Mouse (Mus musculus) kidney, adult 11 months (tissue): ENCODE data around the gene Lsm14a.
"Not testable (repeated sequence)": the region's sequence is repeated elsewhere in the genome, so short reads cannot be mapped to it uniquely, and the experiment has no call there.

Source experiments
- DNase-seq: peaks from one replicate; pipeline ENCODE4 v3.0.0; 2022

Lsm14a gene

DNA sequence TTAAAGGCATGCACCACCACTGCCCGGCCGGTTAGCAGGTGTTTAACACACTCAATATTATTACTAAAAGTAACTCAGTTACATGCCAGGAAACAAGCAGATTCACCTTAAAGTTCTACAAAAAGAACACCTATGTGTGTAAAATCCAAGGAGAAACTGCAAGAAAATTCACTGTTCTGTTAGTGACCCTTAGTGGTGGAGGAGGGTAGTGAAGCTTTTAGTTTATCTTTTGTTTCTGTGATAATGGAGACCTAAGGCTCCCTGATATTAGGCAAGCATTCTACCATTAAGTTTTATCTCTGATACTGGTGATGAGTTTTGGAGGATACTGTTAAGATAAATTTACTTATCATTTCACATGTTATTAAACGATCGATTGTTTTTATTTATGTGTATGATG, 37.5 kb downstream of the Lsm14a start:
- no peak for DNase-seq

DNA sequence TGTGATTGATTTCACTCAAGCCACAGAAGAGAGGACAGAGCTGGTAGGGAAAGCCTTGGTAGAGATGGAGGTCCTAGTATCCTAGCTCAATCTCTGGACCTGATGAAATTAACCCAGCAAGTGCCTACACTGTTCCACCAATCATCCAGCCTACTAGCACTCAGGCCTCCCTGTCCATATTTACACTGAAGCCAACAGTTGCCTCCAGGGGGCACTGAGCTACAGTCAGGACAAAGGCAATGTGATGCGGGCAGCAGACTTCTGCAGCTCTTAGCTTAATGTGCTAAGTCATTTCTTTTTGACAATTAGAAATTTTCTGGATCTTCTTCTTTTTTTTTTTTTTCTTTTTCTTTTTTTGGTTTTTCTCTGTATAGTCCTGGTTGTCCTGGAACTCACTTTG, 41.1 kb downstream of the Lsm14a start:
- DNase-seq, result no peak

DNA sequence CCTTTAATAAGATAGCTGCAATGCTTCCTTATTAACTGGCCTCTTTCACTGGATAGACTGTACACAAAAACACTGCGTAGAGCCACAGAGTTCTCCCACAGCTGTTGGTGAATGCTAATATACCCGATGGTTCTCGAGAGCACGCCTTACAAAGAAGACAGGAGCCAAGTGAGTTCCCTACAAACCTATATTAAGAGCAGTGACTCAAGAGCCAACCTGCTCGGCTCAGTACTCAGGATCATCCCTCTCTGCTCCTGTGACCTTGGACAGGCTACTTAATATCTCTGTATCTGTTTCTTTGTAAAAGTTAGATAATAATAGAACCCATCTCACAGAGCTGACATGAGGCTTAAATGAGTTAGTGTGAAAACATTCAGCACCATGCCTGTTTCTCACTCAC, 42.9 kb downstream of the Lsm14a start:
- DNase-seq, result no peak

DNA sequence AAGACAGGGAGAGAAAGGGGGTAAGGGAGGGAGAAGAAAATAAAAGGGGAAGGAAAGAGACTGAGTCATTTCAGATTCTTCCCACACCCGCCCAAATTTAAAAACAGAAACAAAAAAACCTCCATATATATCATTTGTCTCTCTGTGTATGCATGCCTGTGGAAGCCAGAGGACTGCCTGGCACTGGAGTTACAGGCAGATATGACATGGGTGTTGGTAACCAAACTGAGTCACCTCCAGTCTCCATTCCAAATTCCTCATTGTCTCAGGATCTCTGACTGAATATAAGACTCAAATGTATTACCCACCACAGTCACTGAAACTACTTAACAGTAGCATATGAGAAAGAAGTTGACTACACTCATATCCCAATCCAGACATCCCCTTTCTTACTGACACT, 45.1 kb downstream of the Lsm14a start:
- no peak for DNase-seq

DNA sequence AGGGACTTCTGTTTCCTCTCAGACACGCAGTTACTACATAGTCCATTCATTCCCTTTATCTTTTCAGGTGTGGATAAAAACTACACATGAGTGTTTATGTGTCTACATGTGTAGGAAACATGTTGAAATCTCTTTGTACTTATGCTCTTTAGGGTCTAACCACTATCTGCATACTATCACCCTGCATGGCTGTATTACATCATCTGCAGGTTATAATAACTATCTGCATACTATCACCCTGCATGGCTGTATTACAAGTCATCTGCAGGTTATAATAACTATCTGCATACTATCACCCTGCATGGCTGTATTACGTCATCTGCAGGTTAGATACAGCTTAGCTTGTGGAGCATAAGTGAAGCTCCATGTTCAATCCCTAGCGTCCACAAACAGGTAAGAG, 46.1 kb downstream of the Lsm14a start:
- no peak for DNase-seq

DNA sequence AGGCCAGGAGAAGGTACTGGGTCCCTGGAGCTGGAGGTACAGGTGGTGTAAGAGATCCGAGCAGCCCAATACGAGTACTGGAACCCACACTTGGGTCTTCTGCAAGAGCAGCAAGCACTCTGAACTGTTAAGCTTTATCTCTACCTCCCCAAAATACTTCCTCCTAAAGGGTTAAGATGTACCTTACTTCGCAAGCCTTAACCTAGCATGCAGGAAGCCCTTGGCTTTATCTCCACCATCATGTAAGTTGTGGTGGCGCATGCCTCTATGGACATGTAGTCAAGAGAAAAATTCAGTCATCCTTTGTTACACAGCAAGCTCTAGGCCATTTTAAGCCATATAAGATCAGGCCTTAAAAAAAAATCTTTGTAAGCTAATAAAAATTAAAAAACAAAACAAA, 46.6 kb downstream of the Lsm14a start:
- DNase-seq, result no peak

DNA sequence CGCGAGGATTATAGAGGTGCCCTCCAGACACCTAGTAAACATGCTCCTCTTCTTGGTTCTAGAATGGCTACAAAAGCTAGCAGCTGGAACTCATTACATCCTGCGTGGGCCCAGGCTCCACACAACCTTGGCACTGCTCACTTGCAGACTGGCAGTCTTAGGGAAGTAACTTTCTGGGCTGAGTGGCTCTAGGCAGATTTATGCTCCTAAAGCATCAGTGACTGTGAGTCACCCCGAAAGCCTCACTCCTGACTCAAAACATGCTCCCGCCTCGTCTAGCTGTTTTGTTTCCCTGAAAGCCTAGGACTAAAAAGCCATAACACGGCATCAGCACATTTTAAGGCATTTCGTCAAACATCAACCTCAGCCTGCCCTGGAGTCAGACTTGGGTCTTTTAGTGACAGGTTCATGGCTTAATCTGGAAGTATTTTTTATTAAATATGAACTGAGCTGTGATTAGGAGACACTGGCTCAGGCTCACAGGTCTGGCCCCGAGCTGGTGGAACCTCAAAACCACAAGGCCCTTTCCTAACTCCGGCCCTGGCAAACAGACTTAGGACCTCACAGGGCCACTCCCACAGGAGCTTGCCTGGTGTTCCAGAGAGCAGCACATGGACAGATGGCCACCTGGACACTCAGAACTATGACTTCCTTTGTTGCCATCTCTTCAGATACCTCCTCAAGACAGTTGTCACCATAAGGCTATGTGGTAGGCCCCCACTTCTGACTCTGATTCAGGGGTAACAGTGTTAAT, 50.9 kb downstream of the Lsm14a start:
- DNase-seq, result no peak

DNA sequence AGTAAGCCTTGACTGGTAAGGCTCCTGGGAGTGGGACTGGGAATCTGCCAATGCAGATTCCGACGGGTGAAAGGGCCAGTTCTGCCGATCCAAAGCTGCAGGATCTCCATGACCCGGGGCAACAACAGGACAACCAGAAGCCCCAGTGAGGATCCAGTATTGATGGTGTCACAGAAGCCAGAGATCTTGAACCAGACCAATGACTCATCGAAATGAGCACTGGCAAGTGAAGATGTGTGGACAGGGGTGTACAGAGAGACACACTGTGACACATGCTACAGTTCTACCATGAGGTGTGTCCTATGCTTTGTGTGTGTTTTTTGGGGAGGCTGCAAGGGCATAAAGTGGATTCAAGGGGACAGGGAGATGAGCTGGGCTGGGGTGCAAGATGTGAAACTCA, 52.3 kb downstream of the Lsm14a start:
- DNase-seq, result no peak

DNA sequence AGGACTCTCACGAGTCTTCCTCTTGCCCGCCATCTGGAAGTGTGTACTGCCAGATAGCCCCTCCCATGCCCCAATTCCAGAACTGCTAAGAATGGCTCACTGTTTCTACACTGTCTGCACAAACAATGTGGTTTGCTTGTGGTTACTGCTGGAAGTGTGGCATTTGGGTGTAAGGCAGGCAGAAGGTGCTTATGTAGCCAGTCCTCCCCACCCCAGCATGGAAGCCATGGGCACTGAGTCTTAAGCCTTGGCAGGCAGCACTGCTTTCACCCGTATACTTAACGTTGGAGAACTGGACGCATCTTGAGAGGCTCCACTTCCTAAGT, 54.0 kb downstream of the Lsm14a start:
- DNase-seq, result no peak

DNA sequence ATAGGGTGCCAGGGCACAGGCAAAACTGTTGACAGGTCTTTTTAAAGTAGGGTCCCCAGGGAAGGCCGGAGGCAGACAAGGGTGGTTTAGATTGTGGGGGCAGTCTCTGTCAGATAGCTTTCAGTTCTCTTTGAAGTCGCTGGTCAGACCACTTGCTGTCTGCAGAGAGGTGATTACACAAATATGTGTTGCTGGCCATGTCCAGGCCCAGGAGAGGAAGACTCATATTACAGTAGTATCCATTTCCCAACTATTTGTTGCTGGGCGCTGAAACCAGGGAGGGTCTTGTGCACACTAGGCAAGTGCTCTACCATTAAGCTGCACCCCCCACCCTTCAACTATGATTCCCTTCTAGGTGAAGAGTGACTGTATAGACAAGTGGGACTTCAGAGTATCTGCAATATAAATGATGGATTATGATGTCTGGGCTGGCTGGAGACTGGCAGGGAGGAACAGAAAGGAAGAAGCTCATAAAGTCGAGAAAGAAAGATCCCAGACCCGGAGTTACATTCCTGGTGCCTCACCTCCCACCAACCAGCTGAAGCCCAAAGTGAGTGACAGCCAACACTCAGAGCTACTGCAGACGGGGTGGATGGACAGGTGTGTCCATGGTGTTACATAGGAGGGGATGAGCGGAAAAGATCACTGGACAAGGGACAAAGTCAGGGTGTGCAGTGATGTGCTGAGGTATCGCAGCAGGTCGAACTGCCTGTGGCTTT, 54.5 kb downstream of the Lsm14a start:
- no peak for DNase-seq

DNA sequence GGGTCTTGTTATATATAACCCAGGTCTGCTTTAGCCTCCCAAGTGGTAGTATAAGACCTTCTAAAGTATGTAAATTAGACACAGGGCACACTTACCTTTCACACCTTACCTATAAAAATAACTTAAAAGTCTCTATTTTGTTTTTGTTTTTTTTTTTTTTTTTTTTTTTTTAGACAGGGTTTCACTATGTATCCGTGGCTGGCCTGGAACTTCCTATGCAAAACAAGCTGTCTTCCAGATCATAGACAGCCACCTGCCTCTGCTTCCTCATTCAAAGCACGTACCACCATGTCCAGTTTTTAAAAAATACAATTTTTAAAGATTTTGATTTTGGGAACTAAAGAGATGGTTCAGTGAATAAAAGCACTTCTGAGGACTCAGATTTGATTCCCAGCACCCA, 55.8 kb downstream of the Lsm14a start:
- no peak for DNase-seq

DNA sequence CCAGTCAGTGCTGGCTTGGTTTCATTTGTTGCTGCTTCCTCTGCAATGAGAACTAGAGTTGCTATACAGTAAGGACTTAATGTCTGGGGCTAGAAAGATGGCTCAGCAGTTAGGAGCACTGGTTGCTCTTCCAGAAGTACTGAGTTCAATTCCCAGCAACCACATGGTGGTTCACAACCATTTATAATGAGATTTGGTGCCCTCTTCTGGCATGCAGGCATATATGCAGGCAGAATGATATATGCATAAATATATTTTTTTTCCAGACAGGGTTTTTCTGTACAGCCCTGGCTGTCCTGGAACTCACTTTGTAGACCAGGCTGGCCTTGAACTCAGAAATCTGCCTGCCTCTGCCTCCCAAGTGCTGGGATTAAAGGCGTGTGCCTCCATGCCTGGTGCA, 56.6 kb downstream of the Lsm14a start:
- DNase-seq, result not testable (repeated sequence)

DNA sequence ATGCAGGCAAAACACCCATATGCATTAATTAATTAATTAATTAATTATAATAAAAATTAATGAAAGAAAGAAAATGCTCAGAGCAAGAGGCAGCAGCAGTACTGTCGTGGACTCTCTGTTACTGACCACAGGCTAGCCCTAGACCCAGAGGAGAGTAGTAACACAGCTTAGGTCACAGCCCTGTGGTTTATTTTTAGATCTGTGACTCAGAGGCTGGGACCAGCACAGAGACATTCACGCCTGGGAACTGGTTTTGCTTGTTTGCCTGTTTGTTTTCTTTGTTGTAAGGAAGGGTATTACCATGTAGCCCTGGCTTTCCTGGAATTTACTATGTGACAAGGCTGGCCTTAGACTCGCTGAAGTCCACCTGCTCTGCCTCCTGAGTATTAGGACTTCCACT, 65.6 kb downstream of the Lsm14a start:
- DNase-seq, result peak; percentile 46

DNA sequence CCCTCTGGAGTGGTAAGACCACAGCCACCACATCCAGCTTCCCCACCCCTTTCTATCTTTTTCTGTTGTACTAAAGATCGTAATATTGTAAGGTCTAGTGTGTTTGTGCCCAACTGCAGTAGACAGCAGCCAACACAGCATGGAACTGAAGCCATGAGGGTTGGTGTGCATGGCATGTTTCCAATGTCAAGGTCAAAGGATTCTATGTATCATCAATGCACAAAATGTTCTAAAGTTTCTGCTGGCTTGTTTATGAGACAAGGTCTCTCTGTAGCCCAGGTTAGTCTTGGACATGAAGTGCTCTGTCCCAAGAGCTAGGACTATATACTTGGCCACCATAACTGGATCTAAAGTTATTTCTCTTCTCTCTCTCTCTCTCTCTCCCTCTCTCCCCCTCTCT, 68.3 kb downstream of the Lsm14a start:
- no peak for DNase-seq

DNA sequence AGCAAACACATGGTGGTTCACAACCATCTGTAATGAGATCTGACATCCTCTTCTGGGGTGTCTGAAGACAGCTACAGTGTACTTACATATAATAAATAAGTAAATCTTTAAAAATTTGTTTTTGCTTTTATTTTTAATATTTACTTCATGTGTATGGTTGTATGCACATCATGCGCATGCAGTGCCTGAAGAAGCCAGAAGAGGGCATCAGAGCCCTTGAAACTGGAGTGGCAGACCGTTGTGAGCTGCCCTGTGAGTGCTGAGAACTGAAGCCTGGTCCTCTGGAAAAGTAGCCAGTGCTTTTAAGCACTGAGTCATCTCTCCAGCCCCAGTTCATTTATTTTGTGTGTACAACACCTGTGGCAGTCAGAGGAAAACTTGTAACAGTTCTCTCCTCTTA, 69.1 kb downstream of the Lsm14a start:
- DNase-seq, result no peak

DNA sequence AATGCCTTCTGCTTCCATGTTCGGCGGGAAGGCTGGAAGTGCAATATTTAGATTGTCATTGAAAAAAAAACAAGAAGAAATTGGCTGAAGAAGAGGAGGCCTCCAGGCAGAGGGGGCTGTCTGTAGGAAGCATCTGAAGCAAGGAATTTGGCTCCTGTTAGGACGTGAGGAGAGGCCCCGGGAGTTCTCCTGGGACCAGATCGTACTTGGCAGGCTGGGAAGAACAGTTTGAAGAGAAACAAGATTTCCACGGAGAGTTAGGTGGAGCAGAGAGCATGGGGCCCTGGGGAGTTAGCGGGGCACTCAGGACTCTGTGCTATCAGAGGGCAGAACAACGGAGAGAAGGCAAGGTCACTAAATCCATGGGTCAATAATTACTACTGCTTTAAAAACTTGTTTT, 69.8 kb downstream of the Lsm14a start:
- DNase-seq, result peak; percentile 15

DNA sequence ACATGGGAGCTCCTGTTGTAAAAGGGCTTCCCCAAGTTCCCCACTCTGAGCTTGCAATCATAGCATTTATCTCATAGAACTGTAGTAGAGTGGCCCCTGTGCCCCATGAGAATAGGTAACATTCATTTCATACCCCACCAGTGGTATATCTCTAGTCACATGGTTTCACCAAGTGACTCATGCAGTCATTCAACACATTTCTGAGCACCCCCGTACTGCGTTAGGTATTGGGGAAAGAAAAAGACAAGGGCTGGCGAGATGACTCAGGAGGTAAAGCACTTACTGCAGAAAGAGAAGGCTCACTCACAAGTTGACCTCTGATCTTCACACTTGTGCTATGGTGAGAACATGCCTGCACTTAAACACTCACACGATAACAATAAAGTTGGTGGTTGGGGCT, 71.2 kb downstream of the Lsm14a start:
- no peak for DNase-seq

DNA sequence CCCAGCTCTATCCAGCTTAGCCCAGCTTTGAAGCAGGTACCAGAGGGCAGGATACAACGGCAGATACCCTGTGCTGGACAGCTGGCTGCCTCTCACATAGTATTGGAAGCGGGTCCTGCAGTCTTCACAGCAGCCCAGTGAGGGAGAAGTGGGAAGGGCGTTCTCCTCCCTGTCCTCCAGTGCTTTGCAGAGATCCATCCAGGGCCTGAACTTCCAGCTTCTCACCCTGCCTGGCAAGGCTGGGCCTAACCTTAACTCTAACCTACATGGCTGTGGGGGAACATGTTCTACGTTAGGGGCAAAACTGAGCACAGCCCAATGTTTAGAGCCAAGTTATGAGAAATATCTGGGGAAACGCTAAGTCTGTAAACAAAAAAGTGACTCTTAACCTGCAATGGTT, 72.0 kb downstream of the Lsm14a start:
- no peak for DNase-seq

DNA sequence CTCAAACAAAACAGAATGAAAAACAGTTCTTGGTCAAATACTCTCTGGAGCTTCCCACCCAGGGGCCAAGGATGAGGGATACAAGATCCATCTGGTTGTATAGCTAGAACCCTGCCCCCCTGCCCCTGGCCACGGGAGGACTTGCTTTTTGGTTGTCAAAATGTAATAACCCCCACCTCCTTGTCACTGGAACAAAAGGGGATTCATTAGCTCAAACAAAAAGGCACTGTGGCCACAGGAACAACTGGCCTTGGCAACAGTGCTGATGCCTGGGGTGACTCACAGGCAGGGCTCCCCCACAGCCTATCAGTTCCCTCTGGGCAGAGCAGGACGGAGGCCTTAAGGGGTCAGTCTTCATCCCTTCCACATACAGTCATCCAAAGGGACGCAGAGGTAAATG, 73.2 kb downstream of the Lsm14a start:
- DNase-seq, result no peak

DNA sequence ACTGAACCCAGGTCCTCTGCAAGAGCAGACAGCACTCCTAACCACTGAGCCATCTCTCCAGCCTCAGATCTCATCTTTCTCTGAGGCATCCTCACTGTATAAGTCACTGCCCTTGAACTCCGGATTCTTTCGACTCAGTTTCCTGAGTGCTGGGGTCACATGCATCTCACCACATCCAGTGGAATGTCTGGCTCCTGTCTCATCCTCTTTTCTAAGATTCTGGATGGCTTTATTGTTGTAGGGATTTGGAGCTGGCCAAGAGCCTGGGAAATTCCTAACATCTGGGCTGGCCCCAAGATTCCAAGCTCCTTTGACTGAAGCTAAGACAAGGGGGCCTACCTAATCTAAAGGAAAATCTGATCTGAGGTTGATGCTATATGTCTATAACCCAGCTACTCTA, 74.0 kb downstream of the Lsm14a start:
- DNase-seq, result peak; percentile 38

DNA sequence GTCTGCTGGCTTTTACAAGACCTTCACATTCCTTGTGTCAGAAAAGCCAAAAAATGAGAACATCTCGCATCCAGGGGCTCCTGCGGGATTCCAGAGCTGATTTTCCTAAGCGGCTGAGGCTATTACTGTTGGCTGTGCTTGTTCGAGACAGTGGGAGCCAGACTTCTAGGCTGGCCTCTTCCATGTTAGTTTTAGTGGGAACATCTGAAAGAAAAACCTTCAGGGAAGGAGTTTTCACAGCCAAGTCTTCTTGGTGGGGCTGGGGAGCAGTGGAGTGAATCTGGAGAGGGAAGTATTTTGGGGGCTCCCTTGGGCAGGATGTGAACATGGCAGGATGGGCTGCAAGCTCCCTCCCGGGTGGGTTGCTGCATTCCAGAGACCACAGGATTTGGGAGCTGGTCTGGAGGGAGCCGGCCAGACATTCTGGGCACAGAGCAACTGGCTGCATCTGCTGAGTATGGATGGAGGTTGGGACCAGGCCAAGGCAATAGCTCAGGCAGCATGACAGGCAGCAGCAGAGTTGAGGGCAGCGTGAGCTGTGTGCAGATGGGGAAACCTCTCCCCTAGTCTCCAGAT, 75.1 kb downstream of the Lsm14a start:
- DNase-seq, result no peak

DNA sequence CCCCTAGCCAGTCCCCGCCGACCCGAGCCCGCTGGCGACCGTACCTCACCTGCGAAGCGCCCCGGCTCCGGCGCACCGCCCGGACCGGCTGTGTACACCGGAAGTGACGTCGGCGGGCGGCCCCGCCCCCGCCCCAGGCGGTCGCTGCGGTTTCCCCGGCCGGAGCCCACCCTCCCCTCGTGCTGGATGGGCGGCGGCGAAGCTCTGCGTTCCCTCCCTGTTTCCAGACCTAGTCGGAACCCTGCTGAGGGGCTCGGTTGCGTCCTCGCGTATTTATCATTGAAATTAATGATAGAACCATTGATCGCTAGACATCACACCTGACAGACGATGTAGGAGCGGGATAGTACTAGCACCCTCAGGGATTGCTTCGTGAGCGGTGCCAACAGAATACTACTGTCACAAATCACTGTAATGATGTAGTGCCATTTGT, 79.7 kb downstream of the Lsm14a start, which contains the start of gene 4931406P16Rik:
Gene 4931406P16Rik (minus strand): TSS at position 109 of the 433 bp plus-strand sequence.
- DNase-seq, result peak; percentile 77

DNA sequence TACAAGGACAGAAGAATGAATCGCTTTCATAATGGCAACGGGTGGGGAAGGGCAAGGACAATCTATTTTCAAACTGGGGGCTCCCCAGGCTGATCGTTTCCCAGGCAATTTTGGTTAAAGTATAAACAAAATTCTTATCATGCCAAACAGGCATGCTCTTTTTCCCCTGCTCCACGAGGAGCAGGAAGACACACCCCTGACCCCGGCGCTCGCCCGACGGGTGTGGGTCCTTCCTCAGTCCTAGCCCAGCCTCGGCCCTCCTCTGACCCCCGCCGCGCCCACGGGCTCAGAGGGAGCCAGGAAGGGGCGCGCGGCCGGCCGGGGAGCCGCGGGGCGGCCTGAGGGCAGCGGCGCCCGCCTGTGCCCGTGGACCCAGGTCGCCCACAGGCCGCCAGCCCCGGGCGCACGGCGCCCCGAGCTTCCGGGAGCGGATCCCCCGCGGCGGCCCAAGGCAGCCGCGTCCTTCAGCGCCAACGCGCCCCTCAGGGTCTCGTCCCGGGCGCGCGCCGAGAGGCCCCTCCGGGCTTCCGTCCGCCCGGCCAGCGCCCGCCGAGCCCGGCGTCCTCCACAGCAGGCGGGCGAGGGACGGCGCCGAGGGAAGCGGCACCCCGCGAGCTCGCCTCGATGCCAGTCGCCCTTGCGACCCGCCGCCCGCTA, 80.2 kb downstream of the Lsm14a start:
- peak; percentile 76 for DNase-seq
